16 mouse cellular contexts compared by ENCODE assay signal in the genomic region with DNA sequence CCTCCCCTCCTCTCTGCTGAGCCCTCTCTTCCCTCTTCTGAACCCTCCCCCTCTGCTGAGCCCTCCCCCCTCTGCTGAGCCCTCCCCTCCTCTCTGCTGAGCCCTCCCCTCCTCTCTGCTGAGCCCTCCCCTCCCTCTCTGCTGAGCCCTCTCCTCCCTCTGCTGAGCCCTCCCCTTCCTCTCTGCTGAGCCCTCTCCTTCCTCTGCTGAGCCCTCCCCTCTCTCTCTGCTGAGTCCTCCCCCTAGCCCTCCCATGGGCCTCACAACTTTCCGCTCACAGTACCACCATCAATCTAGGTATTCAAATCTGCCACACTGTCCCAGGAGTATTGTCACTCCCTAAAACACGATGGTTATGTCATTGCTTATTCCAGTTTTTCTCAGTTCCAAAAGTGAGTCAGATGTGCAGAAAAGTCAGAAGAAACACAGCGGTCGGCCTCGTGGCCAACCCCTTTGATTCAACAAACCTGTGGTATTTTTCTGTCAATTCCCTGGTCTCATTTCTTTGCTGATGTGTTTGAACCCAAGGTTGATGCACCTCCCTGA. TPM values are rescaled to one million over a fixed set of nuclear protein-coding genes. Genes with fewer than 3 reads are reported as not detected.
DNase-seq lines count a peak whose midpoint lies in the region; ATAC-seq and TF ChIP-seq lines count a peak whose summit lies in the region.
"Had no signal": no experiment of that assay in that cellular context is flagged by ENCODE, and none has a peak within 500 bp of the region (broad histone marks: within the 10 kb centered on the region; RNA-seq: fewer than 3 reads in every experiment).

No protein-coding gene starts in this region.

- no peaks in the 10 kb centered on the region for H3K27me3 ChIP-seq in liver, embryonic 13.5 days
- no peaks in the 10 kb centered on the region for H3K27me3 ChIP-seq in liver, embryonic 11.5 days (replicated peaks; ENCODE audit: control insufficient read depth, insufficient read depth, low read length)
- H3K27me3 ChIP-seq in forebrain, embryonic 16.5 days (replicated peaks; ENCODE audit: control insufficient read depth, insufficient read depth, low read length), result no peaks in the 10 kb centered on the region
- H3K27me3 ChIP-seq: limb, embryonic 15.5 days; lung, embryonic 15.5 days had no signal

- in situ Hi-C loops in ES-E14 (cut with MboI; ENCODE audit: low sequenced_read_pairs in 2 of 2, unreplicated experiment in 2 of 2), result no loop called here

- no peak overlapping the region for H3K9ac ChIP-seq in liver, embryonic 13.5 days
- H3K9ac ChIP-seq in liver, embryonic 11.5 days (ENCODE audit: low read depth, low read length), result no peak overlapping the region
- H3K9ac ChIP-seq in ES-E14 (ENCODE audit: insufficient read depth, low read depth, low read length, poor library complexity, severe bottlenecking), result peak overlapping the region; percentile 44; the same call in 1 of the 2 replicates
- no peak overlapping the region for H3K9ac ChIP-seq in forebrain, embryonic 16.5 days (replicated peaks; ENCODE audit: low read depth, low read length)
- H3K9ac ChIP-seq: limb, embryonic 15.5 days; lung, embryonic 15.5 days had no signal

- H3K36me3 ChIP-seq in liver, embryonic 13.5 days, result no peaks in the 10 kb centered on the region
- 0 out of 2 replicates have a peak, but pooled peaks cover 2% of the 10 kb centered on the region for H3K36me3 ChIP-seq in liver, embryonic 11.5 days (ENCODE audit: control insufficient read depth, insufficient read depth, low read length)
- H3K36me3 ChIP-seq in ES-E14 (ENCODE audit: control insufficient read depth, insufficient read depth, low read length, poor library complexity, severe bottlenecking), result peaks cover 5% of the 10 kb centered on the region; the same call in 1 of the 2 replicates
- H3K36me3 ChIP-seq in forebrain, embryonic 16.5 days (ENCODE audit: control insufficient read depth, insufficient read depth), result no peaks in the 10 kb centered on the region
- H3K36me3 ChIP-seq: limb, embryonic 15.5 days had no signal

- H3K4me3 ChIP-seq in liver, embryonic 13.5 days (replicated peaks), result no peak overlapping the region
- H3K4me3 ChIP-seq in liver, embryonic 11.5 days (ENCODE audit: low read depth, low read length), result no peak overlapping the region
- H3K4me3 ChIP-seq in ES-E14 (ENCODE audit: insufficient read depth in 1 of 2, low read depth in 1 of 2, low read length in 2 of 2, poor library complexity in 1 of 2, severe bottlenecking in 1 of 2), result peak overlapping the region; percentile 36 to 60; a peak in 3 of 4 replicates
- H3K4me3 ChIP-seq in forebrain, embryonic 16.5 days (replicated peaks; ENCODE audit: low read length), result no peak overlapping the region
- H3K4me3 ChIP-seq: left cerebral cortex, adult 2 months; limb, embryonic 15.5 days; lung, embryonic 15.5 days had no signal

- no peaks in the 10 kb centered on the region for H3K4me1 ChIP-seq in liver, embryonic 13.5 days (replicated peaks)
- no peaks in the 10 kb centered on the region for H3K4me1 ChIP-seq in liver, embryonic 11.5 days (replicated peaks; ENCODE audit: control insufficient read depth, insufficient read depth, low read length)
- H3K4me1 ChIP-seq in ES-E14 (ENCODE audit: control insufficient read depth in 2 of 2, insufficient read depth in 2 of 2, low read length in 2 of 2, poor library complexity in 1 of 2), result peaks cover 0 to 2% of the 10 kb centered on the region in 2 experiments; a peak in 2 of 4 replicates
- 0 out of 2 replicates have a peak, but pooled peaks cover 5% of the 10 kb centered on the region for H3K4me1 ChIP-seq in forebrain, embryonic 16.5 days (replicated peaks; ENCODE audit: control insufficient read depth, insufficient read depth, low read length)
- H3K4me1 ChIP-seq: lung, embryonic 15.5 days had no signal

- no peaks in the 10 kb centered on the region for H3K9me3 ChIP-seq in liver, embryonic 13.5 days (replicated peaks)
- no peaks in the 10 kb centered on the region for H3K9me3 ChIP-seq in liver, embryonic 11.5 days (ENCODE audit: control insufficient read depth, low read length)
- H3K9me3 ChIP-seq in ES-E14 (ENCODE audit: control insufficient read depth, insufficient read depth, low read depth, low read length), result no peaks in the 10 kb centered on the region
- no peaks in the 10 kb centered on the region for H3K9me3 ChIP-seq in forebrain, embryonic 16.5 days (ENCODE audit: control insufficient read depth, low read length)
- H3K9me3 ChIP-seq: limb, embryonic 15.5 days; lung, embryonic 15.5 days had no signal

- 0 out of 2 replicates have a peak, but pooled peaks have one; percentile 23 for ATAC-seq in liver, embryonic 13.5 days (ENCODE audit: low read depth)
- ATAC-seq in liver, embryonic 11.5 days (replicated peaks; ENCODE audit: low FRiP score), result no peak
- peak; percentile 35; the same call in 1 of the 2 replicates for ATAC-seq in neutrophil, adult 5-6 weeks (ENCODE audit: extremely low read depth, insufficient number of reproducible peaks, low FRiP score, poor library complexity, severe bottlenecking)
- no peak for ATAC-seq in forebrain, embryonic 16.5 days
- ATAC-seq: CD4-positive, CD25-positive, alpha-beta regulatory T cell, adult 4 months had no signal

- WGBS in liver, embryonic 13.5 days (ENCODE audit: insufficient replicate concordance), result 73% methylated on average over 5 of the region's 5 CpGs
- 81% methylated on average over 5 of the region's 5 CpGs for WGBS in liver, embryonic 11.5 days
- 93% methylated on average over 5 of the region's 5 CpGs for WGBS in forebrain, embryonic 16.5 days

- no peak overlapping the region for H3K27ac ChIP-seq in liver, embryonic 13.5 days
- no peak overlapping the region for H3K27ac ChIP-seq in liver, embryonic 11.5 days (ENCODE audit: low read depth, low read length)
- no peak overlapping the region; the same call in 1 of the 2 replicates for H3K27ac ChIP-seq in ES-E14 (ENCODE audit: insufficient read depth, low read depth, low read length, poor library complexity, severe bottlenecking)
- H3K27ac ChIP-seq in forebrain, embryonic 16.5 days (ENCODE audit: low read length), result no peak overlapping the region
- H3K27ac ChIP-seq: left cerebral cortex, adult 2 months; limb, embryonic 15.5 days; lung, embryonic 15.5 days had no signal

- H3K4me2 ChIP-seq in liver, embryonic 13.5 days, result no peak overlapping the region
- no peak overlapping the region for H3K4me2 ChIP-seq in liver, embryonic 11.5 days
- no peak overlapping the region for H3K4me2 ChIP-seq in forebrain, embryonic 16.5 days (ENCODE audit: low read length)
- H3K4me2 ChIP-seq: limb, embryonic 15.5 days; lung, embryonic 15.5 days had no signal

- no peak for DNase-seq in liver, embryonic 13.5 days
- DNase-seq in liver, embryonic 11.5 days (ENCODE audit: low spot score), result no peak
- DNase-seq in ES-E14 (ENCODE audit: low read depth, low spot score), result peak; percentile 85
- peak; percentile 43 for DNase-seq in embryo, embryonic 11 days
- DNase-seq in c-Kit-positive CD71-positive TER-119-positive erythroid progenitor cells, embryonic 14.5 days (ENCODE audit: low spot score), result no peak
- DNase-seq: adrenal gland, postnatal 25 days; gastrocnemius, postnatal 10 days; heart, postnatal 36 days; kidney, postnatal 4 days; retina, postnatal 1 day had no signal

TF ChIP-seq in ES-E14, 5 proteins besides CTCF, POLR2A, EP300 and RAD21:
- TF ChIP-seq CHD2 (IDR thresholded peaks at IDR 0.05; ENCODE audit: low read depth, low read length), result no peak
- TF ChIP-seq MAFK (IDR thresholded peaks at IDR 0.05; ENCODE audit: insufficient read depth, low read depth, low read length), result no peak

RNA-seq across cellular contexts. Expression of a gene that starts 49.8 kb away (rescaled TPM):
- polyA plus RNA-seq in liver, embryonic 13.5 days (2015; fragmentation: Nextera tagmentation; extraction: Ambion mirVana), result 1.6 and 1.8 TPM in 2 replicates
- 4.9 and 5.7 TPM in 2 replicates for polyA plus RNA-seq in liver, embryonic 11.5 days (2014; fragmentation: Nextera tagmentation; extraction: Ambion mirVana)
- 6.0 and 7.4 TPM in 2 replicates for total RNA-seq in ES-E14 (2012; rRNA removed)
- 0.61 TPM in 1 of 2 replicates, not detected in the other for total RNA-seq in neutrophil, adult 5-6 weeks (2017)
- polyA plus RNA-seq in forebrain, embryonic 16.5 days (2015; fragmentation: Nextera tagmentation; extraction: Ambion mirVana), result 8.1 and 10.0 TPM in 2 replicates

Comparison
In these comparisons a context has a peak if more than half of its experiments do, and no peak if none do; other contexts are left out.
1. ATAC-seq: peak in liver, embryonic 13.5 days (single experiment) and neutrophil, adult 5-6 weeks (single experiment); none in liver, embryonic 11.5 days (single experiment) and forebrain, embryonic 16.5 days (single experiment).
2. DNase-seq: peak in ES-E14 (single experiment) and embryo, embryonic 11 days (single experiment); none in liver, embryonic 13.5 days (single experiment), liver, embryonic 11.5 days (single experiment) and c-Kit-positive CD71-positive TER-119-positive erythroid progenitor cells, embryonic 14.5 days (single experiment).
3. H3K4me3 ChIP-seq: peak in ES-E14 (2 of 2); none in liver, embryonic 13.5 days (single experiment), liver, embryonic 11.5 days (single experiment) and forebrain, embryonic 16.5 days (single experiment).